Mouse (Mus musculus): ENCODE data around the gene Bend3.

DNA sequence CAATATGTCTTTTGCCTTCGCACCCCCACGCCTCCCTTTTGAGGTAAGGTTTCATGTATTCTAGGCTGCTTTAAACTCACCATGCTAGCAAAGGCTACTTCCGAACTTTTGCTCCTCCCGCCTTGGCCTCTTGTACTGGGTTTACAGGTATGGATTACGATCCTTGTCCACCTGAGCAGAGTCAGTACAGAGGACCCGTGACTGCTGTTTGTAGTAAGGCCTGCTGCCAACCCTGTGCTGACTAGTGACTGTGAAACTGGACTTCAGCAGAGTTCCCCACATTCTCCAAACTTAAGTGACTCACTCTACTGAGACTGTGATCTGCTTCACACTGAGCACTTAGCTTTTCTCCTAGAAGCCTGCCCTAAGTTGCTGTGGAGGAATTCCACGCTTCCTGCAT is 59.0 kb downstream of the Bend3 start:
- TF ChIP-seq CTCF (IDR thresholded peaks at IDR 0.05; ENCODE audit: extremely low read depth, insufficient read length, insufficient replicate concordance, low read depth, low read length): no peak
- no peak for TF ChIP-seq POLR2A (IDR thresholded peaks at IDR 0.05; ENCODE audit: low read depth, low read length)
